Mouse (Mus musculus) heart, embryonic 11.5 days (tissue): Measurements from ENCODE around the gene Ugp2. TPM values are rescaled to one million over a fixed set of nuclear protein-coding genes. Genes with fewer than 3 reads are reported as not detected.

Experiments used
- ATAC-seq: fragments of 200-750 bp; cut with Nextera tagmentation; replicated peaks from 2 replicates; pipeline ENCODE4 v1.8.0; 2017; ENCODE audit warnings: moderate library complexity; ENCODE audit not compliant: insufficient number of reproducible peaks, low FRiP score, low TSS enrichment
- H3K27ac ChIP-seq: fragments of 300-500 bp; sonication (generic); 2 replicates; pipeline ENCODE4 v1.5.1; 2014; ENCODE audit warnings: mild to moderate bottlenecking, low read depth, low read length
- H3K27me3 ChIP-seq: fragments of 300-500 bp; sonication (generic); 2 replicates; pipeline ENCODE4 v1.6.1; 2014; ENCODE audit warnings: mild to moderate bottlenecking, low read length, mixed read lengths; ENCODE audit not compliant: control insufficient read depth, insufficient read depth
- H3K36me3 ChIP-seq: fragments of 300-500 bp; sonication (generic); 2 replicates; pipeline ENCODE4 v1.6.1; 2014; ENCODE audit warnings: mild to moderate bottlenecking, low read length, moderate library complexity, mixed read lengths; ENCODE audit not compliant: control insufficient read depth, insufficient read depth
- H3K4me1 ChIP-seq: fragments of 300-500 bp; sonication (generic); 2 replicates; pipeline ENCODE4 v1.6.1; 2014; ENCODE audit warnings: low read length; ENCODE audit not compliant: control insufficient read depth, insufficient read depth
- H3K4me2 ChIP-seq: fragments of 300-500 bp; sonication (generic); 2 replicates; pipeline ENCODE4 v1.6.1; 2014; ENCODE audit warnings: mild to moderate bottlenecking, moderate library complexity
- H3K4me3 ChIP-seq: fragments of 300-500 bp; sonication (generic); 2 replicates; pipeline ENCODE4 v1.5.1; 2014; ENCODE audit warnings: low read depth, low read length
- H3K9ac ChIP-seq: fragments of 300-500 bp; sonication (generic); 2 replicates; pipeline ENCODE4 v1.6.1; 2014; ENCODE audit warnings: mild to moderate bottlenecking, low read depth, low read length, moderate library complexity
- H3K9me3 ChIP-seq: fragments of 300-500 bp; sonication (generic); replicated peaks from 2 replicates; pipeline ENCODE4 v1.6.1; 2016; ENCODE audit warnings: low read length; ENCODE audit not compliant: control insufficient read depth
- whole genome bisulfite sequencing: fragments of 180-500 bp; shearing (Covaris S2); extraction: QIAGEN DNeasy Blood & Tissue Kit; methylation state at CpG from one replicate; pipeline ENCODE4 v1.1.7; 2014; ENCODE audit not compliant: insufficient replicate concordance; 5-methylcytosine and 5-hydroxymethylcytosine counted together
- polyA plus RNA-seq: library from polyadenylated mRNA; unstranded; fragments of >200 nt; fragmentation: Nextera tagmentation; extraction: Ambion mirVana; gene quantifications from 2 replicates; pipeline ENCODE4 v1.2.1, GENCODE M21; 2014

The Ugp2 gene
- polyA plus RNA-seq = 183 and 212 TPM in 2 replicates

- peak within 1 kb of the TSS; percentile 84 for H3K9ac ChIP-seq
- 6% methylated on average over 38 of the region's 38 CpGs for WGBS
- H3K9me3 ChIP-seq = no peaks in the 10 kb centered on the region
- H3K36me3 ChIP-seq = no peaks in the 10 kb centered on the region
- no peaks in the 10 kb centered on the region for H3K27me3 ChIP-seq
- H3K4me2 ChIP-seq = peak within 1 kb of the TSS; percentile 62
- H3K4me1 ChIP-seq = 0 out of 2 replicates have a peak, but pooled peaks cover 2% of the 10 kb centered on the region
- peak; percentile 92 for ATAC-seq
- H3K4me3 ChIP-seq = peak within 1 kb of the TSS; percentile 61
- H3K27ac ChIP-seq = peak within 1 kb of the TSS; percentile 95
These were observed at the start of gene Ugp2 for GRCm38 (mm10) chr11:21371122-21371806. Gene Ugp2 (minus strand): TSS chr11:21371201.

- Histone ChIP-seq H3K27me3 (no peaks in the 10 kb centered on the region), H3K4me1 (peaks cover 13% of the 10 kb centered on the region; the same call in 1 of the 2 replicates), H3K9ac (no peak overlapping the region), H3K36me3 (no peaks in the 10 kb centered on the region), H3K4me3 (no peak overlapping the region), H3K27ac (peak overlapping the region; percentile 54), H3K4me2 (no peak overlapping the region), H3K9me3 (no peaks in the 10 kb centered on the region)
- no peak for ATAC-seq
- WGBS = 38% methylated on average over 7 of the region's 7 CpGs
These were observed 43.9 kb upstream of the Ugp2 start for GRCm38 (mm10) chr11:21414911-21415381.

DNA sequence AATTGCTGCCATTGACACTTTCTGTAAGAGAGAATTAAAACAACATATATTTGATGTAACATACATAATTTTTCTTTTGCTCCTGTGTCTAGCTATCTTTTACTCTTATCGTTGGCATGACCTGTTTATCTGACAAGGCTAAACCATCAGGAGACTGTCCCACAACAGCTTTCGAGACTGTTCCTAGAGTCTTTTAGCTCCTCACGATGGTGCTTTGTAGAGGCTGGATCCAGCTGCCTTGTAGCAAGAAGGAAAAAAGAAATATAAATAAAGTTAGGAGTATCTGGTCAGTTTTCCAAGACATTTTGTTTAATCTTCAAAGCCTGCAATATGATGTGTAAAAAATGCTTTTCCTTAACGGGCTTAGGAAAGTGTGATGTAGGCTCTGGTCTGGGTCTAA lies 35.7 kb upstream of the Ugp2 start:
- no peak overlapping the region for H3K4me2 ChIP-seq
- no peak for ATAC-seq
- no peak overlapping the region for H3K4me3 ChIP-seq
- H3K9ac ChIP-seq = no peak overlapping the region
- no peaks in the 10 kb centered on the region for H3K9me3 ChIP-seq
- 0 out of 2 replicates have a peak, but pooled peaks cover 3% of the 10 kb centered on the region for H3K4me1 ChIP-seq
- no peaks in the 10 kb centered on the region for H3K27me3 ChIP-seq
- WGBS = 55% methylated on average over 4 of the region's 4 CpGs
- H3K27ac ChIP-seq = no peak overlapping the region
- H3K36me3 ChIP-seq = no peaks in the 10 kb centered on the region

DNA sequence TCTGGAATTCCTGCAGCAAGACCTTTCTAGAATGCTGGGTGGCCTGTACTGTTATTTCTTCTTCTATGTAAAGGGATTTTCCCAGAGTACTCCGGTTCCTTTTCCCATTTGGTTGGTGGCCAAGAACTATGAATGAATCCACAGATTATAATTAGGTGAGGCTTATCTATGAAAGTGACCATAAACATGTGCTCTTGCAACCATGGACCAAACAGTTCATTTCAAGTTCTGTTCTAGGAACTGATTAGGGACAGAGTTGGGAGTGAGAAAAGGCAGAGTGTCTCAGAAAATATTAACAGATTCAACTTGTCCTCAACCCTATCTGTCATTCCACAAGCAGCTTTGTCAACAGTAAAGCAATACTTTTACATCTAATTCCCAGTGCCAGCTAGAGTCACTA lies 35.1 kb upstream of the Ugp2 start:
- Histone ChIP-seq H3K27me3 (no peaks in the 10 kb centered on the region), H3K4me1 (0 out of 2 replicates have a peak, but pooled peaks cover 3% of the 10 kb centered on the region), H3K4me2 (no peak overlapping the region), H3K9me3 (no peaks in the 10 kb centered on the region), H3K27ac (no peak overlapping the region), H3K36me3 (no peaks in the 10 kb centered on the region), H3K4me3 (no peak overlapping the region), H3K9ac (no peak overlapping the region)
- ATAC-seq = no peak
- WGBS = 53% methylated on average over 1 of the region's 1 CpGs

- H3K4me1 ChIP-seq = peaks cover 13% of the 10 kb centered on the region
- no peak overlapping the region for H3K4me3 ChIP-seq
- H3K36me3 ChIP-seq = no peaks in the 10 kb centered on the region
- 31% methylated on average over 1 of the region's 1 CpGs for WGBS
- no peak overlapping the region for H3K9ac ChIP-seq
- H3K9me3 ChIP-seq = no peaks in the 10 kb centered on the region
- no peaks in the 10 kb centered on the region for H3K27me3 ChIP-seq
- no peak overlapping the region for H3K27ac ChIP-seq
- H3K4me2 ChIP-seq = no peak overlapping the region
- ATAC-seq = no peak
These were observed 32.9 kb upstream of the Ugp2 start for GRCm38 (mm10) chr11:21403877-21404276.

GRCm38 (mm10) chr11:21402481-21403254 lies 31.7 kb upstream of the Ugp2 start:
- Histone ChIP-seq H3K4me1 (peaks cover 17% of the 10 kb centered on the region), H3K4me2 (no peak overlapping the region), H3K36me3 (no peaks in the 10 kb centered on the region), H3K9ac (no peak overlapping the region), H3K27ac (no peak overlapping the region), H3K27me3 (no peaks in the 10 kb centered on the region), H3K4me3 (no peak overlapping the region), H3K9me3 (no peaks in the 10 kb centered on the region)
- no peak for ATAC-seq
- 60% methylated on average over 5 of the region's 5 CpGs for WGBS

GRCm38 (mm10) chr11:21401248-21401647 lies 30.2 kb upstream of the Ugp2 start:
- H3K9me3 ChIP-seq = no peaks in the 10 kb centered on the region
- H3K27ac ChIP-seq = no peak overlapping the region
- H3K9ac ChIP-seq = no peak overlapping the region
- H3K36me3 ChIP-seq = no peaks in the 10 kb centered on the region
- no peak overlapping the region for H3K4me2 ChIP-seq
- H3K4me3 ChIP-seq = no peak overlapping the region
- H3K4me1 ChIP-seq = peaks cover 17% of the 10 kb centered on the region
- no peak for ATAC-seq
- WGBS = 80% methylated on average over 2 of the region's 2 CpGs
- no peaks in the 10 kb centered on the region for H3K27me3 ChIP-seq

- WGBS = 14% methylated on average over 5 of the region's 5 CpGs
- peak; percentile 79 for ATAC-seq
- Histone ChIP-seq H3K27ac (peak overlapping the region; percentile 94), H3K4me2 (peak overlapping the region; percentile 38), H3K36me3 (no peaks in the 10 kb centered on the region), H3K4me3 (no peak overlapping the region), H3K4me1 (peaks cover 14% of the 10 kb centered on the region), H3K9me3 (no peaks in the 10 kb centered on the region), H3K27me3 (no peaks in the 10 kb centered on the region), H3K9ac (0 out of 2 replicates have a peak overlapping the region, but pooled peaks have one; percentile 63)
These were observed 28.2 kb upstream of the Ugp2 start for GRCm38 (mm10) chr11:21399186-21399681.
